ENCODE assay signal across 12 mouse cellular contexts in the genomic region with DNA sequence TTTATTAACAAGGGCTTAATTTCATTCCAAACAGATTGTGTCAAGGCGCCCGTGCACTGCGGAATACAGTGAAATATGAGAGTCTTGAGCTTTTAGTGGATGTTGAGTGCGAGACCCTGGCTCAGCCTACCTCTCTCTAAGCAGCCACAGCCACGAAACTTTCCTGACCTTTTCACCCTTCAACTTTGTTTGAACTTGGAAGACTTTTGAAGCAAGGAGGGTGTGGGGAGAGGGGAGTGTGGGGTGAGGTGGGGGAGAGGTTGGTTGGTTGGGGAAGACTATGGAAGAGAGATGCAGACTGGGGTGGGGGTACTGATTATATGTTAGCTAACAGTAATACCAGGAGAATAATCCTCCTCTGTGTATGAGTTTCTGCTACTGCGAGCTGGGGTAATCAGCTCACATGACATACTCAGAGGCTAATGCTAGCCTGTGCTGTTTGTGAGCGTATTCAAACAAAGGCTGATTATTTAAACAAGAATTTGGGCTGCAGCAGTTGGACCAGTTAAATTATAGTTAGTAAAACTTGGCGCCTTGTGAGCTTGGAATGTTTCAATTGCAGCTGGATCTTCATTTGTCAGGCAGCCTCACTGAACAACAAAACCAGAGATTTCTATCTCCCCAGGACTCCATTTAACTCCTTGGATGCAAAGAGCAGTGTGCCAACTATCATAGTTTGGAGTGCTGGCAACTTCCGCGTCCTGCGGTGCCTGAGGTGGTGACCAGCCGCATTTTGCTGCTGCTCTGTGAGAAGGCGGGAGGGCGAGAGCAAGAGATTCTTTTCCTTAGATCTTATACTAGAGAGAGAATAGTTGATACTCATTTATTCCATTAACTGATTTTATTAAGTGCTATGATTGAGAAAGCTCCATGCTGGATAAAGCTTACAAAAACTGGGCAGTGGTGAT.
A peak's percentile ranks its signal among the peaks of the same experiment; 100 is the strongest.
DNase-seq lines count a peak whose midpoint lies in the region; ATAC-seq and TF ChIP-seq lines count a peak whose summit lies in the region.
"Had no signal": no experiment of that assay in that cellular context is flagged by ENCODE, and none has a peak within 500 bp of the region (broad histone marks: within the 10 kb centered on the region; RNA-seq: fewer than 3 reads in every experiment).

No protein-coding gene starts in this region.

- H3K27me3 ChIP-seq in forebrain, embryonic 14.5 days (replicated peaks; ENCODE audit: control insufficient read depth, insufficient read depth, low read length), result 0 out of 2 replicates have a peak, but pooled peaks cover 3% of the 10 kb centered on the region
- H3K27me3 ChIP-seq in forebrain, embryonic 13.5 days, result peaks cover 39% of the 10 kb centered on the region; the same call in 1 of the 2 replicates
- H3K27me3 ChIP-seq in lung, embryonic 14.5 days (ENCODE audit: insufficient read depth, low read length), result no peaks in the 10 kb centered on the region
- peaks cover 48% of the 10 kb centered on the region for H3K27me3 ChIP-seq in limb, embryonic 10.5 days (ENCODE audit: low read depth, poor library complexity, severe bottlenecking)
- H3K27me3 ChIP-seq in stomach, embryonic 16.5 days (ENCODE audit: control insufficient read depth, insufficient read depth, low read length), result no peaks in the 10 kb centered on the region

- H3K4me3 ChIP-seq in forebrain, embryonic 14.5 days (ENCODE audit: low read depth, low read length), result no peak overlapping the region
- H3K4me3 ChIP-seq in forebrain, embryonic 13.5 days, result no peak overlapping the region
- H3K4me3 ChIP-seq in lung, embryonic 14.5 days (ENCODE audit: low read depth, low read length), result no peak overlapping the region
- no peak overlapping the region for H3K4me3 ChIP-seq in limb, embryonic 10.5 days
- no peak overlapping the region for H3K4me3 ChIP-seq in stomach, embryonic 16.5 days (replicated peaks; ENCODE audit: low read length)
- no peak overlapping the region for H3K4me3 ChIP-seq in layer of hippocampus, adult 2 months

- 0 out of 2 replicates have a peak, but pooled peaks cover 2% of the 10 kb centered on the region for H3K4me1 ChIP-seq in forebrain, embryonic 14.5 days (ENCODE audit: control insufficient read depth, insufficient read depth, low read length)
- peaks cover 10% of the 10 kb centered on the region for H3K4me1 ChIP-seq in forebrain, embryonic 13.5 days
- H3K4me1 ChIP-seq in lung, embryonic 14.5 days (ENCODE audit: insufficient read depth), result peaks cover 41% of the 10 kb centered on the region
- peaks cover 68% of the 10 kb centered on the region for H3K4me1 ChIP-seq in limb, embryonic 10.5 days
- H3K4me1 ChIP-seq in stomach, embryonic 16.5 days (ENCODE audit: control insufficient read depth, insufficient read depth, low read length), result peaks cover 29% of the 10 kb centered on the region

- H3K36me3 ChIP-seq in forebrain, embryonic 14.5 days (ENCODE audit: control insufficient read depth, insufficient read depth, low read length), result no peaks in the 10 kb centered on the region
- no peaks in the 10 kb centered on the region for H3K36me3 ChIP-seq in forebrain, embryonic 13.5 days (ENCODE audit: poor library complexity, severe bottlenecking)
- H3K36me3 ChIP-seq in lung, embryonic 14.5 days (ENCODE audit: insufficient read depth), result no peaks in the 10 kb centered on the region
- no peaks in the 10 kb centered on the region for H3K36me3 ChIP-seq in limb, embryonic 10.5 days
- no peaks in the 10 kb centered on the region for H3K36me3 ChIP-seq in stomach, embryonic 16.5 days (ENCODE audit: control insufficient read depth, insufficient read depth, low read length)

- ATAC-seq in forebrain, embryonic 14.5 days, result no peak
- no peak for ATAC-seq in forebrain, embryonic 13.5 days
- peak; percentile 61; the same call in 1 of the 2 replicates for ATAC-seq in lung, embryonic 14.5 days (ENCODE audit: insufficient read depth)
- ATAC-seq in stomach, embryonic 16.5 days (ENCODE audit: insufficient read depth, low FRiP score), result peak; percentile 72
- ATAC-seq: hindbrain, embryonic 16.5 days had no signal

- DNase-seq in forebrain, embryonic 14.5 days (ENCODE audit: low spot score), result peak; percentile 41
- peak; percentile 77 for DNase-seq in lung, embryonic 14.5 days
- DNase-seq in lung, postnatal 14 days, result no peak
- no peak for DNase-seq in limb, embryonic 10.5 days (ENCODE audit: low spot score)
- DNase-seq in urinary bladder, postnatal 4 days (ENCODE audit: low spot score in 2 of 2), result no peak
- no peak for DNase-seq in layer of hippocampus, adult 2 months (ENCODE audit: low spot score in 2 of 2)
- DNase-seq: adrenal gland, postnatal 36 days; heart, adult 11 months had no signal

- no peak for TF ChIP-seq CTCF in lung, embryonic 14.5 days (IDR thresholded peaks at IDR 0.05; ENCODE audit: low read depth)
- no peak for TF ChIP-seq CTCF in layer of hippocampus, adult 2 months (conservative IDR thresholded peaks at IDR 0.05)

- no peak overlapping the region for H3K27ac ChIP-seq in forebrain, embryonic 14.5 days (ENCODE audit: low read depth, low read length)
- H3K27ac ChIP-seq in forebrain, embryonic 13.5 days, result no peak overlapping the region
- H3K27ac ChIP-seq in lung, embryonic 14.5 days (ENCODE audit: low read depth), result peak overlapping the region; percentile 87
- H3K27ac ChIP-seq in limb, embryonic 10.5 days, result peak overlapping the region; percentile 25; the same call in 1 of the 2 replicates
- H3K27ac ChIP-seq in stomach, embryonic 16.5 days (ENCODE audit: low read length), result peak overlapping the region; percentile 79
- H3K27ac ChIP-seq in layer of hippocampus, adult 2 months, result no peak overlapping the region
- H3K27ac ChIP-seq: macrophage had no signal

- no peaks in the 10 kb centered on the region for H3K9me3 ChIP-seq in forebrain, embryonic 14.5 days (replicated peaks; ENCODE audit: control insufficient read depth, low read length)
- H3K9me3 ChIP-seq in forebrain, embryonic 13.5 days (replicated peaks), result no peaks in the 10 kb centered on the region
- no peaks in the 10 kb centered on the region for H3K9me3 ChIP-seq in lung, embryonic 14.5 days (ENCODE audit: low read depth, low read length)
- no peaks in the 10 kb centered on the region for H3K9me3 ChIP-seq in limb, embryonic 10.5 days (replicated peaks)
- no peaks in the 10 kb centered on the region for H3K9me3 ChIP-seq in stomach, embryonic 16.5 days (replicated peaks; ENCODE audit: control insufficient read depth, low read length)

- no peak overlapping the region for H3K4me2 ChIP-seq in forebrain, embryonic 14.5 days (ENCODE audit: low read length)
- no peak overlapping the region for H3K4me2 ChIP-seq in forebrain, embryonic 13.5 days
- 0 out of 2 replicates have a peak overlapping the region, but pooled peaks have one; percentile 10 for H3K4me2 ChIP-seq in lung, embryonic 14.5 days
- H3K4me2 ChIP-seq in stomach, embryonic 16.5 days (ENCODE audit: low read depth, low read length), result peak overlapping the region; percentile 32; the same call in 1 of the 2 replicates

- WGBS in forebrain, embryonic 14.5 days, result 42% methylated on average over 14 of the region's 14 CpGs
- 39% methylated on average over 14 of the region's 14 CpGs for WGBS in forebrain, embryonic 13.5 days
- WGBS in lung, embryonic 14.5 days, result 26% methylated on average over 14 of the region's 14 CpGs
- WGBS in limb, embryonic 10.5 days, result 46% methylated on average over 14 of the region's 14 CpGs
- WGBS in stomach, embryonic 16.5 days, result 34% methylated on average over 14 of the region's 14 CpGs

- no peak overlapping the region for H3K9ac ChIP-seq in forebrain, embryonic 14.5 days (ENCODE audit: low read length)
- no peak overlapping the region for H3K9ac ChIP-seq in forebrain, embryonic 13.5 days
- no peak overlapping the region for H3K9ac ChIP-seq in lung, embryonic 14.5 days
- H3K9ac ChIP-seq in stomach, embryonic 16.5 days (ENCODE audit: low read length), result no peak overlapping the region

Comparison
In these comparisons a context has a peak if more than half of its experiments do, and no peak if none do; other contexts are left out.
1. DNase-seq: peak in forebrain, embryonic 14.5 days (single experiment) and lung, embryonic 14.5 days (single experiment); none in lung, postnatal 14 days (single experiment), limb, embryonic 10.5 days (single experiment), urinary bladder, postnatal 4 days (0 of 2) and layer of hippocampus, adult 2 months (0 of 2).
2. ATAC-seq: peak in lung, embryonic 14.5 days (single experiment) and stomach, embryonic 16.5 days (single experiment); none in forebrain, embryonic 14.5 days (single experiment) and forebrain, embryonic 13.5 days (single experiment).
3. H3K27ac ChIP-seq: peak in lung, embryonic 14.5 days (single experiment), limb, embryonic 10.5 days (single experiment) and stomach, embryonic 16.5 days (single experiment); none in forebrain, embryonic 14.5 days (single experiment), forebrain, embryonic 13.5 days (single experiment) and layer of hippocampus, adult 2 months (single experiment).
4. H3K4me2 ChIP-seq: peak in lung, embryonic 14.5 days (single experiment) and stomach, embryonic 16.5 days (single experiment); none in forebrain, embryonic 14.5 days (single experiment) and forebrain, embryonic 13.5 days (single experiment).